ENCODE assay signal across 8 mouse cellular contexts in the genomic region with DNA sequence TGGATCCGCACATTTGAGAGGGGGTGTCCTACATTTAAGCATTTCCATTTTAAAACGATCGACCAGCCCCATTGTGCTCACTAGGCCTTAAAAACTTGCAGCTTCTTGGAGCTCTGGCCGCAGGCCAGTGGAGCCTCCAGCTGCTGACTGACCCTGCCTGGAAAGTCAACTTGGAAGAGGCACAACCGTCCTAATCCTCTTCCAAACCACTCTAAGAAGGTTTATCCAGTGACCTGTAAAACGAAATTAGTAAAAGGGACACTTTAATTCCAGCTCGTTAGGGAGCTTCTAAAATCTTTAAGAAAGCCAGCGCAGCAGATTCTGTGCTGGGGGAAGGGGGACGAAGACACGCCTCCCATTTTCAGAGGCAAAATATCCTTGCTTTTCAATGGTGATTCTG.
A peak's percentile ranks its signal among the peaks of the same experiment; 100 is the strongest.
DNase-seq lines count a peak whose midpoint lies in the region; ATAC-seq lines count a peak whose summit lies in the region.

No protein-coding gene starts in this region.

- H3K9ac ChIP-seq in heart, embryonic 16.5 days (ENCODE audit: low read length) = 0 out of 2 replicates have a peak overlapping the region, but pooled peaks have one; percentile 13
- H3K9ac ChIP-seq in limb, embryonic 15.5 days = no peak overlapping the region
- H3K9ac ChIP-seq in midbrain, embryonic 13.5 days (replicated peaks) = no peak overlapping the region

- peak overlapping the region; percentile 80 for H3K27ac ChIP-seq in heart, embryonic 16.5 days (ENCODE audit: low read length)
- peak overlapping the region; percentile 91 for H3K27ac ChIP-seq in limb, embryonic 15.5 days
- H3K27ac ChIP-seq in midbrain, embryonic 13.5 days = no peak overlapping the region

- peak; percentile 31 for DNase-seq in urinary bladder, postnatal 25 days (ENCODE audit: low spot score)
- DNase-seq in urinary bladder, postnatal 10 days (ENCODE audit: low spot score) = no peak
- DNase-seq in testis, postnatal 14 days (ENCODE audit: low spot score) = peak; percentile 68
- DNase-seq in layer of hippocampus, adult 9-11 months = no peak

- no peak for ATAC-seq in heart, embryonic 16.5 days (replicated peaks; ENCODE audit: extremely low read depth, insufficient read depth, low FRiP score)
- ATAC-seq in limb, embryonic 15.5 days (ENCODE audit: insufficient number of reproducible peaks, low FRiP score, low TSS enrichment, low read depth) = peak; percentile 50
- no peak for ATAC-seq in midbrain, embryonic 13.5 days
- no peak for ATAC-seq in activated CD4-positive, CD25-positive, alpha-beta regulatory T cell, adult 4 months

- 67% methylated on average over 10 of the region's 10 CpGs for WGBS in heart, embryonic 16.5 days
- 32% methylated on average over 10 of the region's 10 CpGs for WGBS in limb, embryonic 15.5 days
- WGBS in midbrain, embryonic 13.5 days = 29% methylated on average over 10 of the region's 10 CpGs

- H3K36me3 ChIP-seq in heart, embryonic 16.5 days (ENCODE audit: control insufficient read depth, insufficient read depth) = no peaks in the 10 kb centered on the region
- no peaks in the 10 kb centered on the region for H3K36me3 ChIP-seq in limb, embryonic 15.5 days
- no peaks in the 10 kb centered on the region for H3K36me3 ChIP-seq in midbrain, embryonic 13.5 days

- H3K4me2 ChIP-seq in heart, embryonic 16.5 days (ENCODE audit: low read depth, low read length) = no peak overlapping the region
- peak overlapping the region; percentile 38 for H3K4me2 ChIP-seq in limb, embryonic 15.5 days
- no peak overlapping the region for H3K4me2 ChIP-seq in midbrain, embryonic 13.5 days (replicated peaks)

- H3K9me3 ChIP-seq in heart, embryonic 16.5 days (replicated peaks; ENCODE audit: control insufficient read depth, low read length) = no peaks in the 10 kb centered on the region
- no peaks in the 10 kb centered on the region for H3K9me3 ChIP-seq in limb, embryonic 15.5 days
- H3K9me3 ChIP-seq in midbrain, embryonic 13.5 days = no peaks in the 10 kb centered on the region

- no peak overlapping the region for H3K4me3 ChIP-seq in heart, embryonic 16.5 days (ENCODE audit: low read length)
- H3K4me3 ChIP-seq in limb, embryonic 15.5 days = no peak overlapping the region
- no peak overlapping the region for H3K4me3 ChIP-seq in midbrain, embryonic 13.5 days (replicated peaks)

- no peaks in the 10 kb centered on the region for H3K27me3 ChIP-seq in heart, embryonic 16.5 days (ENCODE audit: control insufficient read depth, insufficient read depth, low read length)
- H3K27me3 ChIP-seq in limb, embryonic 15.5 days = no peaks in the 10 kb centered on the region
- H3K27me3 ChIP-seq in midbrain, embryonic 13.5 days = no peaks in the 10 kb centered on the region; the same call in 1 of the 2 replicates

- peaks cover 29% of the 10 kb centered on the region for H3K4me1 ChIP-seq in heart, embryonic 16.5 days (ENCODE audit: control insufficient read depth, insufficient read depth, low read length)
- H3K4me1 ChIP-seq in limb, embryonic 15.5 days = peaks cover 30% of the 10 kb centered on the region
- 0 out of 2 replicates have a peak, but pooled peaks cover 7% of the 10 kb centered on the region for H3K4me1 ChIP-seq in midbrain, embryonic 13.5 days (replicated peaks)

Comparison
In these comparisons a context has a peak if more than half of its experiments do, and no peak if none do; other contexts are left out.
1. DNase-seq: peak in urinary bladder, postnatal 25 days (single experiment) and testis, postnatal 14 days (single experiment); none in urinary bladder, postnatal 10 days (single experiment) and layer of hippocampus, adult 9-11 months (single experiment).